Mouse (Mus musculus) heart, adult 2 months (tissue): ENCODE data around the gene Sema3f.

Source experiments
- CTCF ChIP-seq: fragments of 200-600 bp; IDR thresholded peaks from 2 replicates; pipeline ENCODE4 v1.8.1; 2022; ENCODE audit warnings: antibody characterized with exemption, mild to moderate bottlenecking, moderate library complexity
- POLR2A ChIP-seq: fragments of 200-500 bp; IDR thresholded peaks from 2 replicates; pipeline ENCODE4 v1.6.1; 2011; ENCODE audit warnings: mild to moderate bottlenecking, low read depth, low read length, control low read depth; ENCODE audit not compliant: insufficient read depth

- TF ChIP-seq CTCF: no peak
- TF ChIP-seq POLR2A: no peak
Observed at GRCm38 (mm10) chr9:107688415-107688814, 21.9 kb downstream of the Sema3f start.
